Mouse (Mus musculus) ES-Bruce4 (cell line): Measurements from ENCODE around the gene Rrm2. TPM values are rescaled to one million over a fixed set of nuclear protein-coding genes. Genes with fewer than 3 reads are reported as not detected.

Source experiments
- H3K27ac ChIP-seq: 2 replicates; pipeline ENCODE4 v1.5.1; 2012; ENCODE audit warnings: low read length, inconsistent platforms; ENCODE audit not compliant: insufficient read depth
- H3K27me3 ChIP-seq: 2 replicates; pipeline ENCODE4 v1.6.1; 2012; ENCODE audit warnings: mild to moderate bottlenecking, low read length, inconsistent platforms; ENCODE audit not compliant: control insufficient read depth, poor library complexity, insufficient read depth, severe bottlenecking
- H3K36me3 ChIP-seq: 2 replicates; pipeline ENCODE4 v1.6.1; 2012; ENCODE audit warnings: inconsistent platforms, mild to moderate bottlenecking, low read length, moderate library complexity; ENCODE audit not compliant: control insufficient read depth, poor library complexity, insufficient read depth, severe bottlenecking
- H3K4me1 ChIP-seq: one replicate; pipeline ENCODE4 v1.8.1; 2011; ENCODE audit warnings: low read length; ENCODE audit not compliant: control insufficient read depth, insufficient read depth
- H3K4me3 ChIP-seq: 2 replicates; pipeline ENCODE4 v1.5.1; 2011; ENCODE audit warnings: low read depth, mild to moderate bottlenecking, low read length
- H3K9ac ChIP-seq: 2 replicates; pipeline ENCODE4 v1.6.1; 2012; ENCODE audit warnings: low read depth, mild to moderate bottlenecking, inconsistent platforms; ENCODE audit not compliant: poor library complexity, severe bottlenecking
- H3K9me3 ChIP-seq: replicated peaks from 2 replicates; pipeline ENCODE4 v1.6.1; 2012; ENCODE audit warnings: mild to moderate bottlenecking, low read length, inconsistent platforms; ENCODE audit not compliant: control insufficient read depth, poor library complexity, insufficient read depth, severe bottlenecking
- CTCF ChIP-seq: IDR thresholded peaks from one replicate; pipeline ENCODE4 v1.8.1; 2011; ENCODE audit warnings: low read depth, low read length
- EP300 ChIP-seq: IDR thresholded peaks from 2 replicates; pipeline ENCODE4 v1.6.1; 2011; ENCODE audit warnings: low read depth, low read length; ENCODE audit not compliant: insufficient read depth
- POLR2A ChIP-seq: IDR thresholded peaks from one replicate; pipeline ENCODE4 v1.8.1; 2011; ENCODE audit warnings: low read length; ENCODE audit not compliant: insufficient read depth
- polyA plus RNA-seq: library from polyadenylated mRNA; stranded (reverse); fragments of >200 nt; gene quantifications from 2 replicates; pipeline ENCODE4 v1.2.4, GENCODE M21; 2011; ENCODE audit warnings: low read depth; ENCODE audit not compliant: missing spikeins, insufficient read depth, insufficient read length

Rrm2 gene
- polyA plus RNA-seq, 1 experiment, result 319 TPM

- TF ChIP-seq CTCF (no peak), POLR2A (no peak), EP300 (no peak)
- Histone ChIP-seq H3K27ac (peak overlapping the region; percentile 67; the same call in 1 of the 2 replicates), H3K4me3 (no peak overlapping the region), H3K9ac (no peak overlapping the region), H3K36me3 (no peaks in the 10 kb centered on the region), H3K4me1 (no peaks in the 10 kb centered on the region), H3K9me3 (no peaks in the 10 kb centered on the region; the same call in 1 of the 2 replicates), H3K27me3 (no peaks in the 10 kb centered on the region)
Observed at GRCm38 (mm10) chr12:24723434-24723833, 15.4 kb downstream of the Rrm2 start.

- Histone ChIP-seq H3K27me3 (no peaks in the 10 kb centered on the region), H3K9ac (no peak overlapping the region), H3K4me1 (no peaks in the 10 kb centered on the region), H3K36me3 (no peaks in the 10 kb centered on the region), H3K4me3 (no peak overlapping the region), H3K9me3 (peaks cover 2% of the 10 kb centered on the region; the same call in 1 of the 2 replicates), H3K27ac (peak overlapping the region; percentile 67)
- TF ChIP-seq EP300 (no peak), POLR2A (no peak), CTCF (no peak)
Observed at GRCm38 (mm10) chr12:24723859-24724258, 15.8 kb downstream of the Rrm2 start.

GRCm38 (mm10) chr12:24724369-24724768 lies 16.3 kb downstream of the Rrm2 start:
- Histone ChIP-seq H3K27ac (peak overlapping the region; percentile 67), H3K27me3 (no peaks in the 10 kb centered on the region), H3K4me3 (no peak overlapping the region), H3K9me3 (peaks cover 7% of the 10 kb centered on the region; the same call in 1 of the 2 replicates), H3K36me3 (no peaks in the 10 kb centered on the region), H3K4me1 (no peaks in the 10 kb centered on the region), H3K9ac (no peak overlapping the region)
- 0 out of 2 replicates have a peak, but pooled peaks have one; percentile 57 for TF ChIP-seq EP300
- no peak for TF ChIP-seq CTCF
- TF ChIP-seq POLR2A, result no peak

GRCm38 (mm10) chr12:24734828-24735394 lies 26.9 kb downstream of the Rrm2 start:
- H3K9ac ChIP-seq, result no peak overlapping the region
- H3K36me3 ChIP-seq, result no peaks in the 10 kb centered on the region
- H3K4me1 ChIP-seq, result no peaks in the 10 kb centered on the region
- H3K4me3 ChIP-seq, result no peak overlapping the region
- no peak for TF ChIP-seq POLR2A
- no peak for TF ChIP-seq EP300
- TF ChIP-seq CTCF, result no peak
- H3K27ac ChIP-seq, result no peak overlapping the region
- no peaks in the 10 kb centered on the region for H3K27me3 ChIP-seq
- H3K9me3 ChIP-seq, result no peaks in the 10 kb centered on the region

DNA sequence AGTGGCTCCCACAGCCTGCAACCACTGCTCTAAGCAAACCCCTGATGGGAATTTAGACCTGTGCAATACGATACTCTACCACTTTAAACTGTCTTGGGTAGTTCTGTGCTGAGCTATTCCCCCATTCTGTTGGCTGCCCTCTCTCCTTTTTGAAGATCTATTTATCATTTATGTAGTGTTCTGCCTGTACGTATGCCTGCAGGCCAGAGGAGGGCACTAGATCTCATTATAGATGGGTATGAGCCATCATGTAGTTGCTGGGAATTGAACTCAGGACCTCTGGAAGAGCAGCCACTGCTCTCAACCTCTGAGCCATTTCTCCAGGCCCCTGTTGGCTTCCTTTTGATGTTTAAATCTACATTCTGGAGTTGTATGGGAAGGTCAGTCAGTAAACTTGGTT lies 28.9 kb downstream of the Rrm2 start:
- TF ChIP-seq EP300 (no peak), POLR2A (no peak)
- H3K4me1 ChIP-seq, result no peaks in the 10 kb centered on the region
- no peaks in the 10 kb centered on the region for H3K27me3 ChIP-seq
- no peaks in the 10 kb centered on the region for H3K36me3 ChIP-seq
- no peak overlapping the region for H3K27ac ChIP-seq
- no peaks in the 10 kb centered on the region for H3K9me3 ChIP-seq
- H3K9ac ChIP-seq, result no peak overlapping the region
- H3K4me3 ChIP-seq, result no peak overlapping the region

- no peaks in the 10 kb centered on the region for H3K36me3 ChIP-seq
- H3K4me1 ChIP-seq, result no peaks in the 10 kb centered on the region
- H3K4me3 ChIP-seq, result no peak overlapping the region
- H3K9ac ChIP-seq, result no peak overlapping the region
- no peak overlapping the region for H3K27ac ChIP-seq
- TF ChIP-seq CTCF (no peak), POLR2A (no peak), EP300 (no peak)
- no peaks in the 10 kb centered on the region for H3K27me3 ChIP-seq
- H3K9me3 ChIP-seq, result no peaks in the 10 kb centered on the region
Observed at GRCm38 (mm10) chr12:24739963-24740362, 31.9 kb downstream of the Rrm2 start.
